Mouse (Mus musculus) neural tube, embryonic 12.5 days (tissue): ENCODE results near the gene Ap5z1. TPM values are rescaled to one million over a fixed set of nuclear protein-coding genes. Genes with fewer than 3 reads are reported as not detected.
A peak's percentile ranks its signal among the peaks of the same experiment; 100 is the strongest.

ENCODE experiments used
- ATAC-seq: fragments of 200-750 bp; cut with Nextera tagmentation; 2 replicates; pipeline ENCODE4 v1.8.0; 2017; ENCODE audit warnings: low read depth, mild to moderate bottlenecking, moderate TSS enrichment, moderate library complexity; ENCODE audit not compliant: low FRiP score
- H3K27ac ChIP-seq: fragments of 300-500 bp; sonication (generic); 2 replicates; pipeline ENCODE4 v1.5.1; 2016
- H3K27me3 ChIP-seq: fragments of 300-500 bp; sonication (generic); replicated peaks from 2 replicates; pipeline ENCODE4 v1.6.1; 2016; ENCODE audit warnings: mild to moderate bottlenecking
- H3K36me3 ChIP-seq: fragments of 300-500 bp; sonication (generic); 2 replicates; pipeline ENCODE4 v1.6.1; 2016; ENCODE audit warnings: mild to moderate bottlenecking
- H3K4me1 ChIP-seq: fragments of 300-500 bp; sonication (generic); 2 replicates; pipeline ENCODE4 v1.6.1; 2016
- H3K4me2 ChIP-seq: fragments of 300-500 bp; sonication (generic); replicated peaks from 2 replicates; pipeline ENCODE4 v1.6.1; 2016; ENCODE audit warnings: mild to moderate bottlenecking
- H3K4me3 ChIP-seq: fragments of 300-500 bp; sonication (generic); 2 replicates; pipeline ENCODE4 v1.5.1; 2016
- H3K9ac ChIP-seq: fragments of 300-500 bp; sonication (generic); 2 replicates; pipeline ENCODE4 v1.6.1; 2016; ENCODE audit warnings: mild to moderate bottlenecking
- H3K9me3 ChIP-seq: fragments of 300-500 bp; sonication (generic); 2 replicates; pipeline ENCODE4 v1.6.1; 2016; ENCODE audit warnings: mild to moderate bottlenecking
- WGBS: fragments of 180-500 bp; shearing (Covaris S2); methylation state at CpG from one replicate; pipeline ENCODE4 v1.1.7; 2016; 5-methylcytosine and 5-hydroxymethylcytosine counted together
- polyA plus RNA-seq: library from polyadenylated mRNA; unstranded; fragments of >200 nt; fragmentation: Nextera tagmentation; extraction: Ambion mirVana; gene quantifications from 2 replicates; pipeline ENCODE4 v1.2.1, GENCODE M21; 2016

The Ap5z1 gene
- polyA plus RNA-seq, 1 experiment from 2014 or later, result 17.7 TPM

DNA sequence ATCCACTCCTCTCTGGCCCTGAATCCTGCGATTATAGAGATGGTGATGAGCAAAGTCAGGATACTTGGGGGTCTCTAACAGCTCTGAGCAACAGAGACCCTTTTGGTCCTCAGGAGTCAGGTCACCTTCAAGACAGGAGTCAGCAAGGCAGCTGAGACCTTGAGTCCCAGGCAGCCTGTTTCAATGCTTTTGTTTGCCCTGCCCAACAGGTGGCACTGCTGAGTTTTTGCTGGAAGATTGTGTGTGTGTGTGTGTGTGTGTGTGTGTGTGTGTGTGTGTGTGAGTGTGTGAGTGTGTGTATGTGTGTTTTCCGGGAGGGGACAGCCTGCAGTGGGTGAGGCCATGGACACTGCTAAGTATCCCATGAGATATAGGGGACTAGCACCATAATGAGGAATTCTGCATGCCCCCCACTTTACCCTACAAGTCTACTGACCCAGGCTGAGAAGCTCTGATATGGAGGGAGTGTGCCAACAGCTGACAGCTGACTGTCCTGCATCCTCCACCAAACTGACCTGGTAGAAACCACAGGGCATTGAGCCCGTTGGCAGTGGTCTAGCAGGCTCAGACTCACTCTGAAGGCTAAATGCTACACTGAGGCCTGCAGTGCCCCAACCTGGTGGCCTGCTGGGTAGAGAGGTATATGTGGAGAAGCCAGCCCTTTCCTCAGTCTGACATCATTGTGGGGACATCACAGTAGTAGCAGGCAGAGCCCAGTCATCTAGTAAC is 42.1 kb downstream of the Ap5z1 start:
- peaks cover 16% of the 10 kb centered on the region for H3K4me1 ChIP-seq

DNA sequence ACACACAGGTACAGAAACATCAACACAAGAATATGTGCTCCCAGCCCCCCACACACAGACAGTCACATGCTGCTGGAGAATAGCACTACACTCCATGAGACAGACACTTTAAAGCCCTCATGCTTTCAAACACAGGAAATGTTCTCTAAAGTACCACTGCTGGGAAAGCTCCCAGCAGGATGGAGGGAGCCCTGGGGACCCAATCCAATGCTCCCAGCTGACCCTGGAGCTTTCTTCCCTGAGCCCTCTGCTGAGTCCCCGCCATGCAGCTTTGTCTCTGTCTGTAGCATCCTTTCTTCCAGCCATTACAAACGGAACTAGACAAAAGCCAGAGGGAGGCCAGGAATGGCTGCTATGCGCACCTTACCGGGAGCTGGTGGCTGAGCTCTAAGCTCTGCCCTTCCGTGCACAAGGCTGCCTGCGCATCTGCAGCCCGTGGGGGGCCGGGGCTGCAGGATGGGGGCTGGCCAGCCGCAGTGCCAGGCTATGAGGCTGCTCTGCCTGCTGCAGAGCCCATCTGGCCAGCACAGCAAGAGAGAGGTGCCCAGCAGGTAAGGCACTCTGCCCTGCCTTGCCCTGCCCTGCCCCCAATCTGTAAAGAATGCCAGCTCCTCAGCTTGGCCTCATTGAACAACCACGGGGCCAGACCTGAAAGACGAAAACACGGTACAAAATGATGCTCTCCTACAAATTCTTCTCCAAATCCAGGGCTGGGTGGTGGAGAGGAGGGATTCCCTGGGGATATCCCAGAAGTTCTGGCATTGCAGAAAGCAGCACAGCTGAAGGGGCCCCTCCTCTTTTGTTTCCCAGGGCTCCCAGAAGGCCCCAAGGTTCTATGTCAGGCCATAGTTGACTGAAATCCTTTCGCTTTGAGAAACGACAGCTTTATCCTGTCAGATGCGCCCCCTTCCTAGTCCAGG is 45.7 kb downstream of the Ap5z1 start:
- peak overlapping the region; percentile 30; the same call in 1 of the 2 replicates for H3K9ac ChIP-seq
- 0 out of 2 replicates have a peak, but pooled peaks have one; percentile 35 for ATAC-seq
- H3K4me2 ChIP-seq, result peak overlapping the region; percentile 47
- 16% methylated on average over 15 of the region's 15 CpGs for WGBS
- no peaks in the 10 kb centered on the region for H3K9me3 ChIP-seq
- H3K4me1 ChIP-seq, result peaks cover 15% of the 10 kb centered on the region
- peaks cover 2% of the 10 kb centered on the region for H3K36me3 ChIP-seq
- H3K27ac ChIP-seq, result no peak overlapping the region
- no peaks in the 10 kb centered on the region for H3K27me3 ChIP-seq
- no peak overlapping the region for H3K4me3 ChIP-seq

More for the DNA sequence above, 42.1 kb downstream of the Ap5z1 start:
- no peaks in the 10 kb centered on the region for H3K9me3 ChIP-seq
- no peak overlapping the region for H3K4me2 ChIP-seq
- H3K27ac ChIP-seq, result no peak overlapping the region
- no peaks in the 10 kb centered on the region for H3K27me3 ChIP-seq
- ATAC-seq, result no peak
- peaks cover 2% of the 10 kb centered on the region for H3K36me3 ChIP-seq
- H3K4me3 ChIP-seq, result no peak overlapping the region
- WGBS, result 83% methylated on average over 3 of the region's 3 CpGs
- no peak overlapping the region for H3K9ac ChIP-seq

DNA sequence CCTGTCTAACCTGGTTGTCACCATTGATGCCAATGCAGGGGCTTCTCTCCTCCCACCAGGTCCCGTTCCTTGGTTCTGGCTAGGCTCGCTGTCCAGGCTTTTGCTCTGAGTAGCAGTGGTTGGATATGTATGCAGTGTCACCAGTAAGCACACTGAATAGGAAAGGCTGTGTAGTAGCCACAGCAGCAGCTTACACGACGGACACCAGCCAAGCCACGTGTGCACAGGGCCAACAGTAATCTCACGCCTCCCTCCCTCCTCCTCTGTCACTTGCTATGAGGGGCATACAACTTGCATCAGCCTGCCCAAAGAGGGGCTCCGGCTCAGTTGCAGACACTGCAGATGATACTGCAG is 46.3 kb downstream of the Ap5z1 start:
- peaks cover 15% of the 10 kb centered on the region for H3K4me1 ChIP-seq
- WGBS, result 59% methylated on average over 7 of the region's 7 CpGs
- no peak overlapping the region for H3K4me3 ChIP-seq
- no peak overlapping the region; the same call in 1 of the 2 replicates for H3K4me2 ChIP-seq
- no peak for ATAC-seq
- no peak overlapping the region for H3K9ac ChIP-seq
- H3K27me3 ChIP-seq, result no peaks in the 10 kb centered on the region
- H3K36me3 ChIP-seq, result peaks cover 2% of the 10 kb centered on the region
- no peak overlapping the region for H3K27ac ChIP-seq
- no peaks in the 10 kb centered on the region for H3K9me3 ChIP-seq

DNA sequence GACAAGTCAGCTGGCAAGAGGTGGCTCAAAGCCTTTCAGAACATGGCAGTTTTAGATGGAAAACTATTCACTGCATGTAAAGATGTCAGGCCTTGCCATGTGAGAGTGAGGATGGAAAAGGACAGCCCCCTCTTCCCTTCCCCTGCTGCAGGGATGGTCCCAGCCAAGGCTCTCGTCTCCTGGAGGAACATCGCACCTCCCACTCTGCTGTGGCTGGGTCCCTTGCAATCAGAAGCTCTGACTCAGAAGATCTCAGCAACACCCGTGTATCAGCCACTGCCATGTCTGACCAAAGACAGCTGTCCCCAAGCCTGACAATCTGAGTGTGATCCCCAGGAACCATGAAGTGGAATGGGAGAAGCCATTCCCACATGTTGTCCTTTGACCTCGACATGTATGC is 48.4 kb downstream of the Ap5z1 start:
- Histone ChIP-seq H3K27me3 (no peaks in the 10 kb centered on the region), H3K4me2 (no peak overlapping the region), H3K27ac (no peak overlapping the region), H3K4me1 (peaks cover 15% of the 10 kb centered on the region), H3K9ac (no peak overlapping the region), H3K9me3 (no peaks in the 10 kb centered on the region), H3K4me3 (no peak overlapping the region), H3K36me3 (no peaks in the 10 kb centered on the region)
- 89% methylated on average over 4 of the region's 4 CpGs for WGBS
- ATAC-seq, result no peak

DNA sequence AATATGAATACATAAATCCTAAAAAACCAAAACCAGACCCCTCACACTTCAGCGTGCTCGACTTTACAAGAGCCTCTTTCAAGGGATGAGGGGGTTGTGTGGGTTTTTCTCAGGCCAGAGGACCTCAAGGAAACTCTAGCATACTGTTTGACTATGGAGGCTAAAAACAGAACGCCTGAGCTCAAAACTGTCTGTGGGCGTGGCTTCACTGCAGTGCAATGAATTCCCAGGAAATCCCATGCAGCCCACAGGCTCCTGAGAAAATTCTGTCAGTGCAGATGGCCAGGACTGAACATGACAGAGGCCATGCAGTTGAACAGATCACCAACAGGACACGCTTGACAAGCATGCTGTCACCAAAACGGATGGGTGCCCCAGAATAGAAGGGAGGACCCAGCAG is 55.2 kb downstream of the Ap5z1 start:
- no peak overlapping the region for H3K4me2 ChIP-seq
- H3K9ac ChIP-seq, result no peak overlapping the region
- ATAC-seq, result no peak
- H3K9me3 ChIP-seq, result no peaks in the 10 kb centered on the region
- H3K27ac ChIP-seq, result no peak overlapping the region
- no peak overlapping the region for H3K4me3 ChIP-seq
- WGBS, result 68% methylated on average over 6 of the region's 6 CpGs
- H3K4me1 ChIP-seq, result no peaks in the 10 kb centered on the region
- no peaks in the 10 kb centered on the region for H3K27me3 ChIP-seq
- H3K36me3 ChIP-seq, result no peaks in the 10 kb centered on the region

DNA sequence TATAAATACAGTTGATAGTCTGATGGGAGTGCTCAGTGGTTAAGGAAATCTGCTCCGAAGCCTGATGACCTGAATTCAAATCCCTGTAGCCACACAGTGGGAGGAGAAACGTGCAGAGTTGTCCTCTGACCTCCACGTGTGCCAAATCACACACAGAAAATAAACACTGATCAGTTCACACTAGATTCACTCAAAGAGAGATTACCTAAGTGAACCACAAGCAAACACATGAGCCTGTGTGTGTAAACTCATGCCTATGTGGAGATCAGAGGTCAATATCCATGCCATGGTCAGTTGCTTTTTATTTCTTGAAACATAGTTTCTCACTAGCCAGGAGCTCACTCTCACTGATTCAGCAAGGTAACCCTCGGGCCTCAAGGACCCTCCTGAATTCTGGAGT is 56.6 kb downstream of the Ap5z1 start:
- 87% methylated on average over 4 of the region's 4 CpGs for WGBS
- no peak overlapping the region for H3K9ac ChIP-seq
- H3K27me3 ChIP-seq, result no peaks in the 10 kb centered on the region
- ATAC-seq, result no peak
- no peak overlapping the region for H3K27ac ChIP-seq
- no peaks in the 10 kb centered on the region for H3K4me1 ChIP-seq
- no peak overlapping the region for H3K4me2 ChIP-seq
- H3K36me3 ChIP-seq, result no peaks in the 10 kb centered on the region
- no peaks in the 10 kb centered on the region for H3K9me3 ChIP-seq
- no peak overlapping the region for H3K4me3 ChIP-seq

DNA sequence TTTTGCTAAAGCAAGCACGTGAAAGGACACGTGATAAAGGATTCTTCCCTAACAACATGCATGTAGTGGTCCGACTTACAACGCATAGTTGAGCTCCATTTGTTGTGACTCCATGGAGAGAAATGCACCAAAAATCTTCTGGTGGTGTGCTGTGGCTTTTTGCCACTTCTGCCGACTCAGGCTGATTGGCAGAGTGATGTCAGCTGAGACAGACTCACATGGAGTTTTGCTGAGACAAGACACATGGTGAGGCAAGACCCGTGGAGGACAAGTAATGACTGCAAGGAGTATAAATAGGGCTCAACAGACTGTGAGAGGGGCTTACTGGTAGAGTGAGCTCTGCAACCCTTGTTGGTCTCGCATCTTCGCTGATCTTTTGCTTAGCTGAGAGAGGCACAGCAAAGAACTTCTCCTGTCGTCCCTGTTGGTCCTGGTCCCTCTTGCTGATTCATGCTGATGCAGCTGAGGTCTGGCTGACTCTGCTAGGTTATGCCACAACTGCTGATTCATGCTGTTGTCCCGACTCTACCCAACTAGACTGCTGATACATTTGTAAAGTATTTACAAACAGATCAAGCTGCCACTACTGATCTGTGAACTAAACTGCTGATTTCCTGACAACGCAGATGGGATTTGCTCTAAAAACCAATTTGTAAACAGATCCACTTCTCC is 57.6 kb downstream of the Ap5z1 start:
- Histone ChIP-seq H3K9me3 (no peaks in the 10 kb centered on the region), H3K4me2 (no peak overlapping the region), H3K9ac (no peak overlapping the region), H3K27ac (no peak overlapping the region), H3K4me1 (no peaks in the 10 kb centered on the region), H3K27me3 (no peaks in the 10 kb centered on the region), H3K4me3 (no peak overlapping the region), H3K36me3 (no peaks in the 10 kb centered on the region)
- no peak for ATAC-seq
- WGBS, result 85% methylated on average over 11 of the region's 11 CpGs

DNA sequence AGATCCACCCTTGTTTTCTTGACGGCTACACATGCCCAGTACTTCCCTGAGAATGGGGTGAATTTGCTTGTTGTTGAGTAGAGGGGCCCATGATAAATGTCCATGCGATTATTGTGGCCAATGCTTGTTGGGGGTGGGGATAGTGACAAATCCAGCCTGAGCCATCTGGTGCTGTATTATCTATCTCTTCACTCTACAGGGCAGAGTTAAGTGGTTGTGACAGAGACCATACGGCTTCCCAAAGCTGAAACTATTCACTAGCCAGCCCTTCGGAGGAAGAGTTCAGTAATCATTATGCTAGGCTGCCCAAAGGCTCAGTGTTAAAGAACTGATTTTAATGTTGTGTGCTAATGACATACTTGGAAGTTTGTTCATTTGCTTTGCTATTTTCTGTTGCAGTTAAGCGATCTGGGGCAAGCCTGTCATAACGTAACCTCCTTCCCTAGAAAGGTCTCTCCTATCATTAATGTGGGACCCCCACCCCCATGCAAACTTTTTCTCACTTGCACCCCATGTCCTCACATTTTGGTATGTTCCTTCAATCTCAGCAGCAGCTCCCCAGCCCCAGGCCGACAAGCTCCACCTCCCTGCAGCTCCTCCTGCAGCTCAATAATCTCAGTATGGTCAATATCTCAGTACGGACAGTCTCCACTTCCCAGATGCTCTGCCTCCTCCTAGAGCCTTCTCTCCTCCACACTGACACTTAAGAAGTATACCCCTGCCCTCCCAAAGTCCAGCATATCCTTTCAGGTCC is 61.1 kb downstream of the Ap5z1 start:
- 79% methylated on average over 8 of the region's 8 CpGs for WGBS
- Histone ChIP-seq H3K27ac (no peak overlapping the region), H3K27me3 (peaks cover 4% of the 10 kb centered on the region), H3K36me3 (no peaks in the 10 kb centered on the region), H3K4me2 (no peak overlapping the region), H3K4me1 (0 out of 2 replicates have a peak, but pooled peaks cover 1% of the 10 kb centered on the region), H3K4me3 (no peak overlapping the region), H3K9ac (no peak overlapping the region), H3K9me3 (no peaks in the 10 kb centered on the region)
- no peak for ATAC-seq

Other genes starting within 250 kb of the Ap5z1 start
- 6.2 and 7.2 TPM in 2 replicates for gene Foxk1, start 62.4 kb upstream of the Ap5z1 start, polyA plus RNA-seq
- 0.26 and 0.34 TPM in 2 replicates for gene Papolb, start 66.1 kb downstream of the Ap5z1 start, polyA plus RNA-seq
- gene Radil, start 87.2 kb downstream of the Ap5z1 start, polyA plus RNA-seq, result 9.6 and 14.1 TPM in 2 replicates
- 14.2 and 16.4 TPM in 2 replicates for gene Mmd2, start 144.9 kb downstream of the Ap5z1 start, polyA plus RNA-seq
- gene Wipi2, start 163.8 kb downstream of the Ap5z1 start, polyA plus RNA-seq, result 58.1 and 61.6 TPM in 2 replicates
- gene Slc29a4, start 228.6 kb downstream of the Ap5z1 start, polyA plus RNA-seq, result 65.0 and 66.7 TPM in 2 replicates